Mouse (Mus musculus): ENCODE measurements around the gene Carmil1.

The Carmil1 gene

DNA sequence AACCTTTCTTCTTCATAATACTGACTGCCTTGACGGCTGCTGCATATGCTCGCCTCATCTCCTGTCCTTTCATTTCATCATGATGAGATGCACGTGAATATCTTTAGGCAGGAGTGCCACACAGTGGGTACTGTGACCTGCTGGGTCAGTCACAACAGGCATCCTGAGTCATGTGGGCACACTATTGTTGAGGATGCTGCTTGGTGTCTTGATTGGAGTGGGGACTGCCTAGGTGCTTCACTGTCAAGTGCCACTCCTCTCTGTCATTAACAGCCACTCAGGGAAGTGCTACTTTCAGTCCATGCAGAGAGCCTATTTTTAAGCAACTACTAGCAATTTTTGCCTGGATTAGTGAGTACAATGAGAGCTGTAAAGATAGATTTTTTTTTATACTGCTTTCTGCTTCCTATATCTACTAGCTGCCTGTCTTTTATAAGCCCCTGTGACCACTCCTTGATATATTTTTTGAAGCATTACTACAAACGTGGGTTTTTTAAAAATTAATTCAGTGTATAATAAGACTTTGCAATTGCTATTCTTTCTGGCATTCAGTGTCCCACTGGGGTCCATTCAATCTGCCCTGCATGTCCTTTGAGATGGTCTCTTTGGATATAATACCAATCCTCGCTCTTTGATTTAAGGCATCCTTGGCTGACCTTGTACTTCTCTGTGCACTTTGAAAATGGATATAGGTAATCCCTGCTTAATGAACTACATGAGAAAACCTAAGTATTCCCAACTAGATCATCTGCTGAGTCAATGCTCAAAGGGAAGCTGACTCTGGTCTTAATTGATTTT lies 225.3 kb downstream of the Carmil1 start:
- in situ Hi-C loops (cut with MboI; ENCODE audit: low sequenced_read_pairs): no loop called here

DNA sequence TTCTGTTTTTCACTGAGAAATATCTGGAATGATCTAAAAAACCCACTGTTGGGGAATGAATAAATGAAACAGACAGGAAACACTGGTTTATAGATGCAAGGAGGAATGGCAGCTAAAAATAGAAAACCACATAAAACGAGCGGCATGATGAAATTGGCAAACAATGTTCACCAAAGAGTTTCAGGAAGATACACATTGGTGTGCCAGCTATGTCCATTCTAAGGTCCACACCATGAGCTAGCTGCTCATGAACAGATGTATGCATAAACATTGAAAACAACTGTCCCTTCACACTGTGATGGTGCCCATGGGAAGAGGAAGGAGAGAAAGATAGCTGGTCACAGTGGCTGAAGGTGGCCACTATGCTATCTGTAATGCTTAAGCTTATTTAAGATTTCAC lies 229.1 kb downstream of the Carmil1 start:
- in situ Hi-C loops (cut with MboI; ENCODE audit: low sequenced_read_pairs): no loop called here

DNA sequence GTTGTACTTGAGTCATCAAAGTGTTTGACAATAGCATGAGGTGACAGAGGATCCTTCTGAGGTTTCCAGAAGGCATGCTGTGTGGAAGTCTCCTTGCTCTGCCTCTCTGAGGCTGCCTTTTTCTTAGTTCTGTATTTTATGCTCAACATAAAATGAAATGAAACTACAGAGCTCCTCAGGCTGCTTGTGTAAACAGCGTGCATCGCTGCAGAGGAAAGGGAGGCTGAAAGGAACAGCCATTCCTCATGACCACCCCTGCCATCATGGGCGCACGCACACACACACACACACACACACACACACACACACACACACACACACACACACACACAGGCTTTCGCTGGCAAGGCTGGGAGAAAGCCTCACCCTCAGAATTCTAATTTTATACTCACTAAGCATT lies 230.3 kb downstream of the Carmil1 start:
- in situ Hi-C loops (cut with MboI; ENCODE audit: low sequenced_read_pairs): no loop called here

DNA sequence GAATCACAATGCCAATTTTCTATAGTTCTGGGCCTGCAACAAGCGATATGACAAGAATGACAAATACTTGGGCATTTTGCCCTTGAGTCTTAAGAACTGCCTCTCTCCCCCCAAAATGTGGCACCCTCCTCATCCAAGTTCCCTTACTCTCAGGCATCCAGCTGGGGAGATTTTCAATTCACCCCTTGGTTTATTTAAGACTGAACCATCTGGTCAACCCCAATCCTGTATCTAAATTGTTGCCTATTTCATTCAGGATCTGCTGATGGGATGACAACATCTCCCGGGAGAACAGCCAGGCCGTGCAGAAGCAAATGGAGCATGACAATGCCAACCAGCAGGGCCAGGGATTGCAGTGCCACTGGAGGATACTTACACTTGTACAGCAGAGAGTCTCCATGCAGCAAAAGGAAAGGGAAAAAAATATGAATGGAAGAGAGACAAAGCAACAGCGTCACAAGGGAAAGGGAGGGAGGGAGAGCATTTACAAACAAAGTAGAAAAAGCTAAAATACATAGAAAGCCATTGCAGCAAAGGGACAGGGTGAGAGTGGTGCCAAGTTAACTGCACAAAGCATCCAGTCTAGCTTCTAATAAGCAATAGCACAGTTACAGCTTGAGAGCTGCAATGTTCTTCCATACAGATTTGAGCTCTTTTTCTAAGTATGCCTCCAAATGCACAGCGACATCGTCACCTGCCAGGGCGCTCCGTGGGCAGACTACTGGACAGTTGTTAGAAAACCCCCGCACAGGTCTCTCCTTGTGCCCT lies 231.1 kb downstream of the Carmil1 start:
- in situ Hi-C loops (cut with MboI; ENCODE audit: low sequenced_read_pairs): no loop called here

DNA sequence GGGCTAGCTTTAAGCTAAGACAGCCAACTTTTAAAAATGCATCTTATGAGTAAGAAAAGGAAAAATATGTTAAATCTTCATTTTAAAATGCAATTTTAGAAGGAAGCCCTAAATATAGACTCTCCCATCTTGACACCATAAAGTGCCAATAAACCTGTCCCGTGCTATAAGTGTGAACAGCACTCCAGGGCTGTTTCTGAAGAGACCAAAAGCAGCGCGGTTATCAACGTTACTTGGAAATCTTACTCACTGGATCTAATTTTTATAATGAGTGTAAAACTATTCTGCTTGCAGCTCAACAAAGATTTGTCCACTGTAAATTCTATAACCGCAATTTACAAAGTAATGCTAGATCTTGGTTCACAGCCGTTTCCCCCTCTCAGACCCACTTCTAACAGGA lies 232.0 kb downstream of the Carmil1 start:
- in situ Hi-C loops (cut with MboI; ENCODE audit: low sequenced_read_pairs): no loop called here

DNA sequence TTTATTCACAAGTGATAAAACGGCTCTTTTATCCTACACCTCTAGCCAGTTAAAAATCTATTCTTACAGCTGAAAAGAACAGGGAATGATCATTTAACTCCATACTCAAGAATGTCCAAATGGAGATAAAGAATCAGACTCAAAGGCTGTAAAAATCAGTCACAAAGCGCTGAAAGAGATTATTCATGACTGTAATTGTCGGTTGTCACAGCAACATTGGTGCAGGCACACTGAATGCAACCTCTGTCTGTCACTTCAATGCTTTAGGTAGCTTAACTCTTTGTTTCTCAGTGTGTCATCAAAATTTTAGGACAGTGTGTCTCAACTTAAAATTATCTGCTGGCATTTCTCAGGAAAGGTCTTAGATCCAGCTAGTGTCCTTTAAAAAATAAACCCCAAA lies 235.3 kb downstream of the Carmil1 start:
- in situ Hi-C loops (cut with MboI; ENCODE audit: low sequenced_read_pairs): no loop called here

DNA sequence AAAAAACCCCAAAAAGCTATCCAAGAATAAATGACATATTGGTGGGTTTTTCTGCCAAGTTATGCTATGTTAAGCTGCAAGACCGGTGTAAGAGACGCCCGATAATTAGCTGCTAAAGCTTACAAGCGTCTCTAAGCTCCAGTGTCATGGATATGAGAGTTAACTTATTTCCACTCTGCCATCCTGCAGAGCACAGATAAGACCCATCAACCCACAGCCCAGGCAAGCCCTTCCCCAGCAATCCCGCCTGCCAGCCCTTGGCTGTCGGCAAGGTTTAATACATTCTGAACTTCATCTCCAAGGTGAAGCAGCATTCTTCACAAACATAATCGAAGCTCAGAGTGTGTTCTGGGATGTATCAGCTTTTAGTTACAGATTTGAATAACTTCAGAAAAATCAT lies 240.4 kb downstream of the Carmil1 start:
- in situ Hi-C loops (cut with MboI; ENCODE audit: low sequenced_read_pairs): no loop called here

DNA sequence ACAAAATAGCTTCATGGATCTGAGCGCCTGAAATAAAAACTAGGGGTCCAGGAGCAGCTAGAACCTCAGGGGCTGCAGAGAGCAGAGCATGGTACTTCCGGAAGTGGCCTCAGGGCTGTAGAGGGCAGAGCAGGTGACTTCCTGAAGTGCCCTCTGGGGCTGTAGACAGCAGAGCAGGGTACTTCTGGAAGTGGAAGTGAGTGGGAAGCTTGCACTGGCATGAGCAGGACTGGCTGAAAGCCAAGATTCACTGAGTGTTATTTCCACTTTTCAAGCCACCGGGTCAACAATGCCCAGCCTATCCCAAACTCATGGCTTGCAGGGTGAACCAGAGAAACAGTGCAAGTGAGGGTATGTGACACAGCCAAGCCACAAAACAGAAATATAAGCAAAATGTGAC lies 243.1 kb downstream of the Carmil1 start:
- in situ Hi-C loops (cut with MboI; ENCODE audit: low sequenced_read_pairs): no loop called here

DNA sequence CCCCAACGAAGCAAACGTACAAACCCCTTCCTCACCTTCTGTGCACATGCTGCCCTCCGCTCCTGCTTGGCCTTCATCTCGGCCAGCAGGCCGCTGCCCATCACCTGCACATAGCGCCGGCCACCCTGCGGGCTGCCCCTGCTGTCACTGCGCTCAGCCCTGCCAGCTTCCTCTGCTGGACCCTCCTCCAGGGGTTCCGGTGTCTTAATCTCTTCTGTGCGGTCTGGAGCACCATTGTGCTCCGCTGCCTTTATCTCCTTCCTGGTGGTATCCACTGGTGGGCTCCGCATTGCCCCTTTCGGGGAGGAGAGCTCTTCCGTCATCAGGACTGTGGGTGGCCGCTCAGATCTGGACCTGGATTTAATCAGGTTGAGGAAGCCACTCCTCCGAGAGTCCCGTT lies 244.4 kb downstream of the Carmil1 start:
- in situ Hi-C loops (cut with MboI; ENCODE audit: low sequenced_read_pairs): no loop called here

DNA sequence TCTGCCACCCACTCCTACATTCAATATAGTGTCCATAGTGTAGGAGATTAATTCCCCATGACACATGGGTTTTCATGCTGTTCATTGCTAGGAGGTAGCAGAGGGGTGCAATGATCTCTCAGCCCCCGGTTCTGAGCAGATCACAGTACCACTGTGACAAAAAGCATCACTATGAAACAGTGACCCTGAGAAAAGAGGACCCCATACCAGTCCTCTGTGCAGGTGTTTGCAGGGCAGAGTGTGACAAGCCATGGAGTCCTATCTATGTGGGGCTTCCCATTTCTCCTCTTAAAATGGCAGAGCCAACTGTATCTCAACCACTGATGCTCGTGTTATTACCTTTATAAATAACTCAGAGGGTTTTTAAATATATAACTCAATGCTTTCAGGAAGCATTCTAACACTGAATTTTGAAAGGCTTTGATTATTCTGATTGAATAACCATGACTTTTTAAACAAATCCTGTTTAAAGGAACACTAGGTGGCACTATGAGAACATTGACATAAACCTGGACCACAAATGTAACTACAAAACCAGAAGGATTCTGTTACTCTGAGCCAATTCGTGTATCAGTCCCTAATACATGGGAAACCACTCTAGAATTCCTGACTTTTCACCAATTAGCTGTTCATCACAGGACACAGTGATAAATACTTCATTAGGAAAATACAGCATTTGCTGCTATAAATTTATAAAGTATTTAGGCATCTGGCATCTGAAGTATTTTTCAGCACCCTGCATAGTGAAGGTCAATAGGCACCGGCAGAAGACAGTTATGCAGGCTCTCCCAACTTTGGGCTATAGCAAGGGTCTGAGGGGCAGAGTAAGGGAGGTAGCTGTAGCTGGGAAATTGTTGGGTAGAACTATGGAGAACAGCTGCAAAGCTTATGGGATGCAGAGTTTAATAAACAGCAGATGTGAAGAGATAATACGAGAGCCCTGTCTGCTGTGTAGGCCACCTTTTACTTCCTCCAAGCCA lies 253.1 kb downstream of the Carmil1 start:
- in situ Hi-C loops (cut with MboI; ENCODE audit: low sequenced_read_pairs): no loop called here

DNA sequence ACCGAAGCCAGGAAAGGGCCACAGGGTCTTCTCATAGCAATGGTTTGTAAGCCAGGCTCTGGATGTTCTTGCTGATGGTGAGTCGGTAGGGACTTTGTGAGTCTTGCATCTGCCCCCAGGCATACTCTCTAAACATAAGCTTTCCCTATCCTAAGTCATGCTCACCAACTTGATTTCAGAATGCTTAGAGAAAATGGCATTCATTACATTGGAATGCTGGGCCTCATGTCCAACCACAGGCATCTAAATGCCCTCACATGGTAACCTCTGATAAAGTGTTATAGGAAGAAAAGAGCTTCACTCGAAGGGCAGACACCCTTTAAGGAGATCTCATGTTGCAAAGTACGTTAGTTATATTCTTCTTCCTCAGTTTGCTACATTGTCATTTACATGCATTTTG lies 262.1 kb downstream of the Carmil1 start:
- in situ Hi-C loops (cut with MboI; ENCODE audit: low sequenced_read_pairs): no loop called here

DNA sequence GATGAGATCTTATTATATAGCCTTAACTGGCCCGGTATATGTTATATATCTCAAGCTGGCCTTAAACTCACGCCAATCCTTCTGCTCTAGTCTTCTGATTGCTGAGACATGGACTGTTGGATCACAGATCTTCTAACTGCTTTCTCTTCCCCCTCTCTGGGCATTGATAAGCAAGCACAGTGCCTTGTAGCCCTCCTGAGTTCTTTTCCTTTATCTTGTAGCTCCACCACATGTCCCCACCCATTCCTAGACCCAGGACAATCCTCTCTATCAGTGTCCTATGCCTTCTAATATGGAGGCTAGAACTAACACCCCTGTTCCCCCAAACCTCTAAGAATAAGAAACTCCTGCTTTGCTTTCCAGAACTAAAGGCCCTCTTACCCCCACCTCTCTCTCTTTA lies 275.1 kb downstream of the Carmil1 start:
- in situ Hi-C loops (cut with MboI; ENCODE audit: low sequenced_read_pairs): no loop called here

DNA sequence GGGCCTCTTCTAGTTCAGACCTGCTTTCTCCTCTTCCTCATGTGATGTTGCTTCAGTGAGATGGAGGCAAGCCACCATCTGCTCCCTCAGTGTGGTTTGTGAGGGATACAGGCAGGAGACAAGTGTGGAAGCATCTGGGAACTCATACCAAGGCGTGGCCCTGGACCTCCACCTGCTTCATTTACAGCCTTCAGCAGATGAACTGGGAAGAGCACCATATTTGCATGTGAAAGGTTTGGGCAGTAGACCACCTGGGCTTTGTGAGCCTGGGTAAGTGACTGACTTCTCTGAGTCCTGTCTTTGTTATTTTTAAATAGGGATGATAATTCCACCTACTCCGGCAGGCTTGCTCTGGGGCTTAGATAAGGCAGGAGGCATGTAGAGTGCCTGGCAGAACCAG lies 278.8 kb downstream of the Carmil1 start:
- in situ Hi-C loops (cut with MboI; ENCODE audit: low sequenced_read_pairs): no loop called here

DNA sequence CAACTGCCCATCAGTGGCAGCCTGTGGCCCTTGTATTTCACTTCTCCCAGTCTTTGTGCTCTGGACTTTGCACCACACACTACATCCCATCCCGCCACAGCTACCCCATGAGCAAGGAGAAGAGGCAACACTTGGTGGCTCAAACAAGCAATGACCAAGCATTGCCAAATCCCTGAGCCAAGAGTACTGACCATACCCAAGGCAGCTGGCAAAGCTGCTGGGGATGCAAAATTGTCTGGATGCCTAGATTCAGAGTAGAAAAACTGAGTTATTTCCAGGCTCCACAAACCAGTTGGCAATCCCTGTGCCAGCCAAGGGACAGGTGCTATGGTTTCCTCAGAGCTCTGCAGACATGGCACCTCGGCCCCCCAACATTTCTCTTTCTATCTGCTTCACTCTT lies 279.5 kb downstream of the Carmil1 start:
- in situ Hi-C loops (cut with MboI; ENCODE audit: low sequenced_read_pairs): no loop called here

DNA sequence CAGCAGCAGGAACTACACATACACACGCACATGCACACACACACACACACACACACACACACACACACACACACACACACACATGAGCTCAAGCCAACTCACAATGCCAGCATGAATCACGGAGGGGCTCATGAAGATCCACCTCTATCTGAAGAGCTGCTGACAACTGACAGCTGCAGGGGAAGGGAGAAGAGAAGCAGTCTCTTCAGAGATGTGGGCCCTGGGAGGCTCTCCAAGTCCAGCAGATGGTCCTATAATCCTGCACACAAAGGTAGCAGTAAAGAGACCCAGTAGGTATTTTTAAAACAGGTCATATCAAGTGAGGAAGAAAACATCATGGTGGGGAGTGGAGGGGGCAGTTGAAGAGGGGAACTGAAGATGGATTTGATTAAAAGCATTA lies 281.8 kb downstream of the Carmil1 start:
- in situ Hi-C loops (cut with MboI; ENCODE audit: low sequenced_read_pairs): no loop called here

DNA sequence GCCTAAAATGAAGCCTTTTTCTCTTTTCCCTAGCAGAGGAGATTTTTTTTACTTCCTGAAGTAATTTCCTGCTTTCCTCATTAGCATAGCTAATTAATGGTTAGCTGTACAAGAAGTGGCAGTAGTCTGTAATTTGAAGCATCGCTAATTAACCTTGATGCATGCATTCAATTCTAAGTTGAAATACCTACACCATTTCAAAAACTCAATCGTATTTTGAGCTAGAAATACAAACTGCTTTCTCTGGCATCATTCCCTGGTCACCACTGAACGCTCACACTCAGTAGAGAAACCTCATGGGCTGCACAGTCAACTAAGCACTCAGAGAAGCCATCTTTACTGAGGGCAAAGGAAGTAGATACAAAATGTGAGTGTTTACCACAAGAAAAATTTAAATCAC lies 285.8 kb downstream of the Carmil1 start:
- in situ Hi-C loops (cut with MboI; ENCODE audit: low sequenced_read_pairs): no loop called here

DNA sequence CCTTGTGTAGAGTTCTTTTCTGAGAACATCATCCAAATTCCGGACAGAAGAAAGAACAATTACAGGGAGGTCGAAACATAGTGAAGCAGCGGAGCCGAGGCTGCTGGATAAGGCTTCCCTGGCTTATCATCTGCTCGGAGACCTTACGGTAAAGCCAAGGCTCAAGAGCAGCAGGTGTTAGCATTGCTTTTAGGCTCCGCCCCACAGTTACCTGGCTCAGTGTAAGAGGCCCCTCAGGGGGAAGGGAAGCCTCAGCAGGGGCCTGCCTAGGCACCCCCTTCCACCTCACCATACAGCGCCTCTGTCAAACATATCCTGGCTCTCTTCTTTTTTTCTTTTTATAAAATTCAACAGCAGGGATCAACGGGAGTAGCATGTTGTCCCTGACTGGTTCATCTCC lies 286.6 kb downstream of the Carmil1 start:
- in situ Hi-C loops (cut with MboI; ENCODE audit: low sequenced_read_pairs): no loop called here

DNA sequence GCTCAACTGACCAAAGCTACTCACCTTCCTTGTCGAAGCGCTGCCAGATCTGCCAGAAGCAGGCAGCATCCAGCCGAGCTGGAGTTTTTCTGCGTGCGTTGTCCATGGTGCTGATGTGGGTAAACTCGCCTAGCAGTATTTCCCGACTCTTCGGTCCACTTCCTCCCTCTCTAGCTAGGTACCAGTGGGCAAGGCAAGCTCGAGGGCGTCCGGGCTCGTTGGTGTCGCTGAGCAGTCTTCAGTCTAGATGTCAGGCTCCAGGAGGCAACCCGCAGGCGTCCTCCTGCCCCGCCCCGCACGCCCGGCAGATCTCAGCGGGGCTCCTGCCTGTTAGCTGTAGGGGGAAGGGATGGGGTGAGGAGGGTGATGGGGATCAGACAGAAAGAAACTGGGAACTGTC lies 289.7 kb downstream of the Carmil1 start, which contains the start of gene Scgn:
Scgn (minus strand) TSS at position 287 of the 400 bp plus-strand sequence.
- in situ Hi-C loops (cut with MboI; ENCODE audit: low sequenced_read_pairs): no loop called here

DNA sequence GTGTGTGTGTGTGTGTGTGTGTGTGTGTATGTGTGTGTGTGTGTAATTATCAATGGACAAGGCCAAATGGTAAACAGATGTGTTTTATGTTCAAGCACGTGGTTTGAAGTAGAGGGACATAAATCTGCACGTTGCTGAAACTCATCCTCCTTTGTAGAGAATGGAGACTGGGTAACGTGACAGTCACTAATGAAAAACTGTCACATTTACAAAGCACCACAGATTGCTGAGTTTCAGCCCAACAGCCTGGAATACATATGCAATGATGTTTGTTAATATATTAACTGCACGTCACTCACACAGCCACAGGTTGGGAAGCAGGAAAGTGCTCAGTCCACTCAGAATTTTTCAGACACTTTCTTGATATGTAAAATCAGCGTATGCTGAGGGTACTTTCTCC lies 290.1 kb downstream of the Carmil1 start:
- in situ Hi-C loops (cut with MboI; ENCODE audit: low sequenced_read_pairs): no loop called here

DNA sequence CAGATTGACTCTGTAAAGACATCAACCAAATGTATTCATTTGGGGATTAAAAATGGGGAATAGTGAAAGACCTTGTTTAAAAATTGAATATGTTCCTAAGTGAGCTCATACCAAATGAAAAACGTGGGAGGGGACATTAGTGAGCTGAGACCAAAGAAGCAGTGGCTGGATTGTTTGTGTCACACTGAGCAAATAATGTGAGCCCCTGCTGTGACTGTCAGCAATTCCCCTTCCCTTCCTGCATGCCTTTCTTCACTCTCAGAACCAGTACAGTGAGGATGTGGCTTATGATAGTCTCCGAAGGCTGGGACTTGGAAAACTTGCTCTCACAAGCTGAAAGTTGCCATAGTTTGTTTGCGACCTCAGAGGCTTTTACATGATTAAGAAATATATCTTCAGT lies 295.5 kb downstream of the Carmil1 start:
- in situ Hi-C loops (cut with MboI; ENCODE audit: low sequenced_read_pairs): no loop called here

DNA sequence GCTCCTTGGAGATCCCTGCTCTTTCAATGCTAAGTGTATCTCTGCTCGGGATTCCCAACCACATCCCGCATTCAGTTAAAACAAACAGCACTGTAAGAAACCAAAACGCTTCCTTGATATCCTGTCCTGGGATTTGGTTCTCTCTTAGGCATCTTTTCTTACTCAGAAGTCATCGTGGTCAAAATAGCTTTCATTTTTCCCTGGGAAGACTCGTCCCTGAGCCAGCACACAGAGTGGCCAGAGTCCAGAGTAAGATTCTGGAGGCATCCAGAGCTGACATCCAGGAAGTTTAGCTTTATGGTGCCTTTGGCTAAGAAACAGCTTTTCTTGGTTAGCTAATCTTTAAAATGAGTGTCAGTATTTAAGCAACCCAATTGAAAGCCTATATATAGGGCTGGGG lies 308.3 kb downstream of the Carmil1 start:
- in situ Hi-C loops (cut with MboI; ENCODE audit: low sequenced_read_pairs): no loop called here
